Mouse (Mus musculus): ENCODE measurements around the gene Srms. TPM values are rescaled to one million over a fixed set of nuclear protein-coding genes. Genes with fewer than 3 reads are reported as not detected.

Srms gene
- total RNA-seq (2022) = under 1 TPM; 0.30 to 0.46 (median 0.38) TPM

DNA sequence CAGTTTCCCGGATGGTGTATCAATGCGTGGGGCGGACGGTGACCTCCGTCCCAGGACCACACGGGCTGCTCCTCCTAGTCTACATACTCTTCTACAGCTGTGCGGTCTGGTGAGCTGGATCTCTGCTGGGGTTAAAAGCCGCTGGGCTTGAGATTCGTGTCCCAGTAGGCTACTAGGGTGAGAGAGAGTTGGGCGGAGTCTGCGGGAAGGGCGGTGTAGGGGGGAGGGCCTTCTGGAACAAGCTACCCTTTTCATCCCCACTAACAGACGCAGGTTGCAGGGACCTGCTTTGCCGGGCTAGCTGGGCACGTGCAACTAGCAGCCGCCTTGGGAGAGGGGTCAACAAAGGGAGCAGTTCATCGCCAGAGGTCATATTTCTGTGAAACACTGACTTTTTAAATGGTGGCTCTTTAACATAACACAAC is at the start of gene Srms:
Gene Srms (minus strand): TSS at position 165 of the 425 bp plus-strand sequence.
- DNase-seq (ENCODE audit: low spot score) = no peak

DNA sequence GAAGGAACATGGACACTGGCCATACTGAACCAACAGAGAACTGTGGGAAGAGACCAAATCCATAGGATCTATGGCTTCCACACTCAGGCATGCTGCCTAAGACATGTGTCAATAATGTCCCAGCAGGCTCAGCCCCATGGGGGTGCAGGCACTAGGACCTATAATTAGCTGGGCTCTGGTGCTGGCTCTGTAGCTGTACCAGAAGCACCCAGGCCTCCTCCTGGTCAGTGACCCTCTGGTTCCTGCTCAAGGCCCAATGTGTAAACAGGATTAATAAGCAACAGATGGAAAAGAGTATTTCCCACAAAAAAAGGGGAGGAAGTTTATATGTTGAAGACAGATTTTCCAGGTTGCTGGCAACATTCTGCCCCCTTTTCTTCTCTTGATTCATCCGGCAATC is 40.3 kb upstream of the Srms start:
- DNase-seq (ENCODE audit: low spot score) = no peak

DNA sequence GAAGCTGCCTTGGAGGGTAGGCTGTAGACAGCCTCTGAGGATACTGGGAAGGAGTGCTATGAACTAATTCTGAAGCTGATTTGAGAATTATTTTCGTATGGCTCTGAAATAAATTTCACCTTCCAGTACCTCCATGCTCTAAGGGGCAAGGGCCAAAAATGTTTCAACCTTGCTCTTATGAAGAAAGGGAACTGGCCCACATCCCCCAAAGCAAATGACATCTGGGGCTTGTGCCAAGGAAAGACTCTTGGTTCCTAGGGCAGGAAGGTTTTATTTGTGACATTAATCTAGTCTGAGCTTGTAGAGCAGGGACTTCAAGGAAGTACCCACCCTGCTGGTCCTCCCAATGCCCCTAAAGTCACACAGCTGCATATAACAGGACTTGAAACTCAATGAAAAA is 38.9 kb upstream of the Srms start:
- no peak for DNase-seq (ENCODE audit: low spot score)

DNA sequence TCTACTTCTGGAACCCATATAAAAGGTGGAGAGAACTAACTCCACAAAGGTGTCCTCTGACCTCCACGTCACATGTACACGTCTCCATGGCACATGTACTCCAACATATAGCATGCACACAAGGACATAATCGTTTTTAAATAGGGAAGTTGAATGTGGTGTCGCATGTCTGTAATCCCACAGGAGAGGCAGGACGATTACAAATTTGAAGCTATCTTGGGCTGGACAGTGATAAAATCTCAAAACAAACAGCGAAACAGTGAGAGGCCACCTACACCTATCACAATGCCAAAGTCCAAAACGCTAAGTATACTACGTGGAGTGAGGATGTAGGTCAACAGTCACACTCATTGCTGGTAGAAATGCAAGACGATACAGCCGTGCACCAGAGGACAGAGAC is 36.2 kb upstream of the Srms start:
- DNase-seq (ENCODE audit: low spot score) = no peak

DNA sequence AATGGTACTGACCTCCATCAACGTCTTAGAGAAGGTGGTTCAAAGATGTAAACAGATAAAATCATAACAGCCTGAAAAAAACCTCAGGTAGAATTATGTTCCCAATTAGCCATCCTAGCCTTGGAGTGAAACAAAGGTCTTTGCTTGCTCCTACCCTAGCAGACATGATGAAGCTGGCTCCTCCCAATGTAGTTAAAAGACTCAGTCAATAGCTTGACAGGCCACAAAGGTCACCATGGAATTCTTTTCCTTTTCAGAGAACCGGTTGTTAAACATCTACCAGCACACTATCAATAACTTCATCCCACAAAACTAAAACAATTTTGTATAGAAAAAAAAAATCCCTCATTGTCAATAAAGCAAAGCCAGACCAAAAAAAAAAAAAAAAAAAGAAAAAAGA is 32.0 kb upstream of the Srms start:
- DNase-seq (ENCODE audit: low spot score) = no peak

DNA sequence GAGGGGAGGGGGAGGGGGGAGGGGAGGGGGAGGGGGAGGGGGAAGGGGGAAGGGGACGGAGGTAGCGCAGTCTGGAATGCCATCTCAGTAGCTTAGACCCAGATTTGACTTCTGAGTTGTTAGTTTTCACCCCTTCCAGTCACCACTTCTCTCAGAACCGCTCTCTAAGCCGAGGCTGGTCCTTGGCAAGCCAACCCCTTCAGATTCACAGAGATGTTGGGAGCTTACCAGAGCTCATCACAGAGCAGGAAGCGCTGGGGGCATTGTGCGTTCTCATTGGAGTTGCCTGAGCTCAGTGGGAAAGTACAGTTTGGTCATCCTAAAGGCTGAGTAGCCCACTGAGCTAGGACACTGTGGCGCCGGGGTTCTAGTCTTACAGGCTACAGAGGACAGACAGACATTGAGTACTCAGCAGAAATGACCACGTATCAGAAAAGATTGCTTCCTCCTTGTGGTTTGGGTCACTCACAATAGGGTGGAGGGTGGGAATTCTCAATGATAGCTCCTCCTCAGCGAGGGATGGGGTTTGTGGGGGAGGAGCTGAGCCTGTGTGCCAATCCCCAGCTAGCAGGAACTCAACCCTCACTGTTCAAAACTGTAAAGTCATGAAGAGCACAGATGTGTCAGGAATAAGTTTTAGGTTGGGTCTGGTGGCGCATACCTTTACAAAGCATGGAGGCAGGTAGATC is 30.9 kb upstream of the Srms start:
- peak; percentile 44 for DNase-seq (ENCODE audit: low spot score)

DNA sequence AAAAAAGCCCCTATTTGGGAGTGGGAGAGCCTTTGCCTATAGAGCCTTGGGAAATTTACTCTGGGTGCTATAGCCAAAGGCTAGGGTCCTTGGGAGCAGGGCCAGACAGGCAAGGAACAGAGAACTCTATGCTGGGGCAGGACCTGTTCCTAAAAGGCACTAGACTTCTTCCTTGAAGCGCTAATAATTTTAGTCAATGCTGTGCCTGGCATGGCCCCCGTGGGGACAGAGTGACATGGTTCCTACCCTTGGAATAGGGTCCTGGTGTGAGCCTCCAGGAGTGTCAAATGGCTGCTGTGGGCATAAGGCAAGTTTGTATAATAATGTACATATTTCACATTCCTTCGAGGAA is 29.3 kb upstream of the Srms start:
- DNase-seq (ENCODE audit: low spot score) = no peak

DNA sequence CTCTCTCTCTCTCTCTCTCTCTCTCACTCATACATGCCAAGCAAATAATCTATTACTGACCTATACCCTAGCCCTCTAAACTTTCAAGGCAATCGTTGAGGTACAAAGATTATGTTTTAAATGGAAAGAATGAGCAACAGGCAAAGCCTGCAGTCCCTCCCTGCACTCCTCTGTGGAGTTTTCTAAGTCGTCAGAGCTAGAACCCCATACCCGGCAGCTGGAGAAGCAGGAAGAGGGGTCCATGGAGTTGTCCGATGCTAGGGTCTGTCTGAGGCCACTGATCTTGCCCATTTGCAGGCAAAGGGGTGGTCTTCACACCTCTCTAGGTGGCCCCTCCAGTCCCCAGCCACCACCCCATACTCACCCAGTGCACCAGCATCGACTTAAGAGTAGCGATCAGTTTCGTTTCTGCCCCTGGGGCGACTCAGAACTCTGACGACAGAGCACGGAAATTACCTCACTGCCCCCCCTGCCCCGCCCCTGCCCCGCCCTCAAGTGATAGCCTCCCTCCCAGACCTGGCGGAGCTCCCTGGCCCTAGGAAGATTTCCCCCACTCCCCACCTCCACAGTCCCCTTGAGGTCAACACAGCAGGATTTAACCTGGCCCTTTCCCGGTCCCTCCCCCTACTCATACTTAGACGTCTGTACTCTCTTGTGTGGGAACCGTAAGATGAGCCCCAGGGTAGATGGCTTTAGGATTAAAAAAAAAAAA is 28.8 kb upstream of the Srms start, which contains the start of gene Helz2:
Gene Helz2 (minus strand): TSS at position 426 of the 712 bp plus-strand sequence.
- DNase-seq (ENCODE audit: low spot score) = peak; percentile 64

DNA sequence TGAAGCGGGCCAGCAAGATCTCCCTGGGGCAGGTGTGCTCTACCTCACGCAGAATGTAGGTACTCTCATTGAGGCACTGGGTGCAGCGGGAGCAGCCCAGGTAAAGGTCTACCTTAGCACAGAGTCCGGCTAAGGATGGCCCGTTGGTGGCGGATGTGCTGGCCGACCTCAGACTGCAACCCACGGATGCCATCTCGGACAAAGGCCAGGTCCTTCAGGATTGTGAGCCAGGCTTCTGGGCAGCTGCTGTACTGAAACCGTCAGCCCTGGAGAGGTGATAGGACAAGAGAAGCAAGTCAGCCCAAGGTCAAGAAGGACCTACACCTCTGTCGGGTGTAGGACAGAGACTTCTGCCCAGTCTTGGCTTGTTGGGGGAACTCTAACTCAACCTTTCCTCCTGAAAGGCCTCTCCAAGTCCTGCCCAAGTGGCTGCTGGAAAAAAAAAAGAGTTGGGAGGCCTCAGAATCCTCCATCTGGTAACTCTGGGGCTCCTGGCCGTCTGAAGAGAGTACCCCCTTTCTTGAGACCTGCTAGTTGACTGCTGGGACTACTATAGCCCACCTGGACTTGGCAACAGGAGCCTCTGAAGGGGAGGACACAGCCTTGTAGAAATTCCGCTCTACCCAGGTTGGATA is 27.9 kb upstream of the Srms start:
- no peak for DNase-seq (ENCODE audit: low spot score)

DNA sequence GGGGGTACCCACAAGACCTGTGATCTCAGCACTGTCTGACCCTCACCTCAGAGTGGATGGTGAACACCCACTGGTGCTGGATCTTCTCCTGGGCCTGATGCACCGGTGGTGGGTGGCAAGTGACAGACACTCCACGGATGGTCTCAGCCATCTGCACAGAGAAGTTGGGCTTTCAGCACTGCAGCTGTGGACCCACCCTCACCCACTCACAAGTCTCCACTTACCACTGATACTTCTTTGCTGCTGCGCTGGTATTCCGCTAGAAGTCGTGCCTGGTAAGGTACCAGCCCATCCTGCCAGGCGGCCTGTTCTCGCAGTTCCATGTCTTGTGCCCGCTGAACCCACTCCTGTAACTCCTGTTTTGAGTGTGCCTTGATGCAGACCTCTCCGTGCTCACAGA is 26.3 kb upstream of the Srms start:
- DNase-seq (ENCODE audit: low spot score) = no peak

DNA sequence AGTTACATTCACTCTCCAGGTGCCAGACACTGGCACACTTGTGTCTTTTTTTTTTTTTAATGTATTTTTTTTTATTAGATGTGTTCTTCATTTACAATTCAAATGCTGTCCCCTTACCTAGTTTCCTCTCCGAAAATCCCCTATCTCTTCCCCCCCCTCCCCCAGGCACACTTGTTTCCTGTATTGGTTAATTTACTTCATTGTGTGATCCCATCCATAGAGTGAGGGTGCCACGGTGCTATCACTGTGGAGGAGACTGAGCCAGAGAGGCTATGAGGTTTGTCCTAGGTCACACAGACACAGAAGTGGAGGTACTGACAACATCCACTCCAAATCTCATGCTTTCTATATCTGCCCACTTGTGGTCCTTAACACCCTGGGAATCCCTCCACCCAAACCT is 25.9 kb upstream of the Srms start:
- no peak for DNase-seq (ENCODE audit: low spot score)

DNA sequence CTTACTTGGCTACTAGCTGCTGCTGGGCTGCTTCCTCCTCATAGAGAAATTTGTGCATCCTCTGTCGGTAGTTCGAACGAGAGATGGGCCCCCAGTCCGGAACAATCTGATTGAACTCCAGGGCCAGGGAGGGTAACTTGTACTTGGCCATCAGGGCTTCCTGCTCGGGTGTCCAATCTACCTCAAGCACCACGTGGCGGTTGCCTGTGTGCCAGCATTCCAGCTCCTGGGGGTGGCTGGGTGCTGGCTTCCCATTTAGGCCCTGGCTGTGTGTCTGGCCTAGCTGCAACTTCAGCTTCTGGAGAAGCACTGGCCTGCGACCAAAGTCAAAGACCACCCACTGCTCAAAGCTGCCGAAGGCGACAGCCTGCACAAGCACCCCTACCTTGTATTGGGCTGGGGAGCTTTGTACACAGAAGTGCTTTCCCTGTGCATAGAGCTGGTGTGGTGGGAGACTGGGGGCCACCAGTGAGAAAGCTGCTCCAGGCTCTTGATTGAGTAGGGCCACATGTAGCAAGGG is 25.2 kb upstream of the Srms start:
- no peak for DNase-seq (ENCODE audit: low spot score)

DNA sequence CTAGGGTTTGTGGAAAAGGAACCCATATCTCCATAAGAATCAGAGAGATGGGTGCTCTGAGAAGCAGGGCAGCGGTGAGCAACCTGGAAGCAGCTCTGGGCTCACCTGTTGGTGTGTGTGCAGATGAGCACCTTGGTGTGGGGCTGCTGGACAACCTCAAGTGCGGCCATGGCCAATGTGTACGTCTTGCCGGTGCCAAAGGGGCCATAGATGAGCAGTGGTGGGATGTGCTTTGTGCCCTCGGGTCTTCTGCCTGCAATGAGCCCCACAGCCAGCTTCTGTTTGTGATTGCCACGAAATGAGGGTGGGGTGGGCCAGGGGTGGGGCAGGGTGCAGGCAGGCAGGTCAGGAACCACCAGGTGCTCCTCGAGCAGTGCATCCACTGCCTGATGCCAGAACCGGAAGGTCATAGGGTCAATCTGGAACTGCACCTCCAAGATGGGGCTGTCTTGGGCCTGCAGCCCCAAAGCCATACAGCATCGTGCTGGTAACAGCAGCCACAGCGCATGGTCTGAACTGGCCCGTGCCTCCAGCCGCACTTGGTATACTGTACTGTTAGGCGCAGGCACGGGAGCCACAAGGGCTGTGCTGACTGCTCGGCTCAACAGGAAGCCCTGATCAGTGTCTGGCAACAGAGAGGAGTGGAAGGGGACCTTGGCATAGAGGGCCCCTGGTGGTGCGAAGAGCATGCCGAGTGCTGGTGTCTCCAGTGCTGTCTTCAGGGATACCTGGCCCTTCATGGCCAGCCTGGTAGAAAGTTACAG is 24.4 kb upstream of the Srms start:
- DNase-seq (ENCODE audit: low spot score) = no peak

DNA sequence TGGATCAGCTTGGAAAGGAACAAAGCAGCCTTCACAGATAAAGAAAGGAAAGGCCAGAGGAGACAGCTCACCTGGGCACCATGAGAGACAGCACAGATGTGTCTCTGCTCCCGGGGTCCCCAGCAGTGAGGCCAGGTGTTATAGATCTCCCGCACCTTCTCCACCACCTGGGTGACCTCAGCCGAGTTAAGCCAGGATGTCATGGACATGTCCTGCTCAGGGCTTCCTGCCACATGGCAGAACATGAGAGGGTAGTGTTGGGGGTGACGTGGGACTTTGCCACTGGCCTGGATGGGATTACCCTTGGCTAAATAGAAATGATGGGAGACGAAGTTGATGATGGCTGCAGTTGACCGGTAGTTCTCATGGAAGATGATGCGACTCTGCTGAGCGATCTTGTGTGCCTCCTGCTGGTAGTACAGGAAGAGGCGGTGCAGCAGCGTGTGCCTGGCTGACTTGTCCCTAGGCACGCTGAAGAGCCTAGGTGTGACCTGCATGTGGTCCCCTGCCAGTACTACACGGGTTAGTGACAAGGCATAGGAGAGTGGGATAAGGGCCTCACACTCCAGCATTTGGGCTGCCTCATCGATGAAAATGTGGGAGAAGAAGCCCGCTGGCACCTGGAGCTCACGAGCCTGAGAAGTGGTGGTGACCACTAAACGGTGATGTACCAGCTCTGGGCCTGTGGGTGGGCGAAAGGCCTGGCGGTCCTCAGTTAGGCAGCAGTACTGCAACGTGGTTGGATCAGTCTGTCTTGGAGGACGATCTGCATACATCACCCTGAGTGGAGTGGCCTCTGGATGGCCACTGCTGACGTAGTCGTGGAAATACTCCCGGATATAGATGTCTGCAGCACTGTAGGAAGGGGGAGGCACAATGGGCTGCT is 22.9 kb upstream of the Srms start:
- no peak for DNase-seq (ENCODE audit: low spot score)

DNA sequence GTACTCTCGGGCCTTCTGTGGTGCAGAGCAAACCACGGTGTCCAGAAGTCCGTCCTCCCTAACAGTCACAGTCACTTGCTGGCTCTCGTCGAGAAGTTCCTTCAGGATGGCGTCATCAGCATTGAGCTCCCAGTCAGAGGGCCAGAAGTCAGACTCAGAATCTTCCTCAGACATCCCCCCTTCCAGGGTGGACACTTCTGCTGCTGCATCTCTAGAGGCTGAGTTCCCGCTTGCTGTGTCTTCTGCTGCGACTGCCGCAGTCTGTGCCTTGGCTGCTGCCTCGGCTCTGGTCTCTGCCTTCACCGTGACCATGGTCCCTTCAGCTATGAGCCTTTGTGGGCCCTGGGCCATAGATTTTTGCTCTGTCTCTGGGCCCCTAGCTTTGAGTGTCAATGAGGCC is 21.7 kb upstream of the Srms start:
- DNase-seq (ENCODE audit: low spot score) = no peak

DNA sequence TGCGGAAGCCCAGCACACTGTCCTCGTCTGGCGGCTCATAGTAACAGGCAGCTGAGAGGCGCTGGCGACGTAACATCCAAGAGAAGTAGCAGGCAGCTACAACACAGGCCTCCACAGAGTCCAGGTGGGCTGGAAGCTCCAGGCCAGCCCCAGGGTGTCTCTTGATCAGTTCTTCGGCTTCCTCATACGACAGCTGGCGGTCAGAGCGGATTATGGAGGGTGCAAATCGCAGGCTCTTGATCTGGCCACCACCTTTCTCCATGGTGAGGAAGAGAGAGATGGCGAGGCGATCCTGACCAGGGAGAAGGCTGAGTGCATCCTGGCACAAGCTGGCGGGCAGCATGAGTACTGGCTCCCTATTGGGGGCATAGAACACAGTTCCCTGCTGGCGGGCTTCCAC is 20.5 kb upstream of the Srms start:
- DNase-seq (ENCODE audit: low spot score) = no peak

DNA sequence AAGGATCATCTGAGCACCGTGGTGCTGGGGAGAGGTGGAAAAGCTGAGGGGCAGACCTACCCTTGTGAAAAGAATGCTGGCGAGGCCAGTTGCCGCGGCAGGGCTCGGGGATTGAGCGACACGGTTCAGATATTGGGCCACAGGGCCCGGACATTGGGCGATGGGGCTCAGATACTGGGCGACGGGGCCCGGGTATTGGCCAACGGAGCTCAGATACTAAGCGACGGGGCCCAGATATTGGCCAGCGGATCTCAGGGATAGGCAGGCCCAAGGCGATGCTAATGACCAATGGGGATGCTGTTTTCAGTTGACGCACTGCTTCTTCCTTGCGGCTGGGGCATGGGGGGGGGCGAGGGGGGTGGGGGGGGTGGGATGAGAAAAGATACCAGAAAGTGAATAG is 18.2 kb upstream of the Srms start:
- no peak for DNase-seq (ENCODE audit: low spot score)

DNA sequence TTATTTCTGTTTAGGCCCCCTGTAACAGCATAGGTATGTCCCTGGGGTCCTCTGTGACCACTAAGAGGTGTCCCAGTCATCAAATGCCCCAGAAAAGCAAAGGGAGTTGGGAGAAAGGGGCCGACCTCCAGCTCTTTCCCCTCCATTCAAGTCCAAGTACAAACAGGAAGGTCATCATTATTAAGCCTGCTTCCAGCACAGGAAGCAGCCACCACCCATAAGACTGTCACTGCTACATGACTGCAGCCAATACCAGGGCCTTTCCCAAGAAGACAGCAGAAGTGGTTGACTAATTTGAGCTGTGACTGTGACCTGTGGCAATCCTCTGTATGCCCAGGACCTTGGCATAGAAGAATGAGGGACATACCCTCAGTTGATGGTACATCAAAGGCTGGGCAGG is 15.3 kb upstream of the Srms start:
- DNase-seq (ENCODE audit: low spot score) = no peak

DNA sequence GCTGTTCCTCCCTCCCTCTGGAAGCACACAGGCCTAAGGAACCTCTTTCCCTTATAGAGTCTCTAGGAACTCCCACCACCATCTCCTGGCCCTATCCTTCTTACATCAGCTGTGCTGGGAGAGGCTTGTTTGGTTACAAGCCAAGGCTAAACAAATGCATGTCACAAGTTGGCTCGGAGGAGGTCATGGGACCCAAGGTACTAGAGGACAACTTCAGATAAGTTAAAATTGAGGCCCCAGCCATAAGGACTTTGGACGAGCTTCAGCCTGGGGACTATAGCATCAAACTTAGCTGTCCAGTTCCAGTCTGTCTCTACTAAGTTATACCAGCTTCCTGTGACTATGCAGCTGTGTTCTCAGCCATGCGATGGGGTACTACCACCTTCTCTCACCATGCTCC is 14.1 kb upstream of the Srms start:
- DNase-seq (ENCODE audit: low spot score) = no peak

DNA sequence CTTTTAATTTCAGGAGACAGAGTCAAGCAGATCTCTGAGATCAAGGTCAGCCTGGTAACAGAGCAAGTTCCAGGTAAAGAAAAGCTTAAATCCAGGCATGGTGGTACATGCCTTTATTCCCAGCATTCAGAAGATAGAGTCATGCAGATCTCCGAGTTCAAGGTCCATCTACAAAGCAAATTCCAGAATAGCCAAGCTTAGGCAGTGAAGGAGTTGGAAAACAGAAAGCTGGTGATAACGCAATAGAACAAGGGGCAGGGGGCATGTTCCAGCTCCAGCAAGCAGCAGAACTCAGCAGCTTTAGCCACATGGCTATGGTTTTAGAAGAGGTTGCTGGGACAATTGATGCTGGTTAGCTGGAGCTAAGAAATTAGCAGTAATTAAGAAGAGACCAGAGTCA is 12.0 kb upstream of the Srms start:
- DNase-seq (ENCODE audit: low spot score) = no peak

DNA sequence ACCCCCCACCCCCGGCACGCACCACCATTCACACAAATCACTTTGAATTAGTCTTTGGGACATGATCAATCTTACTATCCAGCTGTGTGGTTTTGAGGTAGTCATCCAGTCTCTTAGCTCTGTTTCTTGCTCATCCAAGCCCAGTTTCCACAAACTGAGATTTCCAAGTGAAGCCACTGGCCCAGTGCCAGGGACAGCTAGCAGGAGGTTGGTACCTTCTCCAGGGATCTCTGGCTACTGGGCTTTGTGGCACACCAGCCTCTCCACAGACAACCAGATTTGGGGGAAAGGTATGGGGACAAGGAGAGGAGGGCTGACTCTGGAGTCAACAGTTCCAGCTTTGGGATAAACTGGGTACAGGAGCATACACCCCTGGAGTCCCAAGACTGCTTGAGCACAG is 7.4 kb upstream of the Srms start:
- no peak for DNase-seq (ENCODE audit: low spot score)
